Mouse (Mus musculus): ENCODE measurements around the gene B430306N03Rik.

The B430306N03Rik gene

DNA sequence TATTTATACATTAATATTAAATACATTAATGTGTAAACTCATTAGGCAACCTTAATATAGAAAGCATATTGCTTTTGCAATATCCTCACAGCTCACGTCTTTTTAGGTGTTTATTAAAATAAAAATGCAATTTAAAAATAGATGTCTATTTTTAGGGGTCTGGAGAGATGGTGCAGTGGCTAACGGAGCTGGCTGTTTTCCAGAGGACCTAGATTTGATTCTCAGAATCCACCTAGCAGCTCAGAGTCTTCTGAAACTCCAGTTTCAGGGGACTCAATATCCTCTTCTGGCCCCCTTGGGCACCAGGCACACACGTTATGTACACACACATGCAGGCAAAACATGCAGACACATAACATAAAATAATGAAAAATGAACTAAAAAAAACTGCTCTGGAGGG is 46.4 kb downstream of the B430306N03Rik start:
- DNase-seq (ENCODE audit: low spot score in 2 of 2), result no peak

DNA sequence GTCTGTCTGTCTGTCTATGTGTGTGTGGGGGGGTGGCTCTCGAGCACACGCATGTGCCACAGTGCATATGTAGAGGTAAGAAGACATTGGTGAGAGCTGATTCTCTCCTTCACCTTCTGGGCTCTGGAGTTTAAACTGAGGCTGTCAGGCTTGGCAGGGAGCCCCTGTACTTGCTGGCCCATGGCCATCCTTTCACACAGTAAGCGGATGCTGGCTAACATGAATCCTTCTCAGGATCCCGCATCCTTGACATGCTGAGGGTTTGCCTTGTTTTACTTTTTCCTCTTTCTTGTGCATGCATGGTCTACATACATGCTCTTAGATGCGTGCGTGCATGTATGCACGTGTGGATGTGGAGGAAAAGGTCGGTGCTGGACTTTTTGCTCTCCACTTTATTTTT is 47.0 kb downstream of the B430306N03Rik start:
- DNase-seq (ENCODE audit: low spot score in 2 of 2), result peak in 1 of 2 experiments; percentile 17

DNA sequence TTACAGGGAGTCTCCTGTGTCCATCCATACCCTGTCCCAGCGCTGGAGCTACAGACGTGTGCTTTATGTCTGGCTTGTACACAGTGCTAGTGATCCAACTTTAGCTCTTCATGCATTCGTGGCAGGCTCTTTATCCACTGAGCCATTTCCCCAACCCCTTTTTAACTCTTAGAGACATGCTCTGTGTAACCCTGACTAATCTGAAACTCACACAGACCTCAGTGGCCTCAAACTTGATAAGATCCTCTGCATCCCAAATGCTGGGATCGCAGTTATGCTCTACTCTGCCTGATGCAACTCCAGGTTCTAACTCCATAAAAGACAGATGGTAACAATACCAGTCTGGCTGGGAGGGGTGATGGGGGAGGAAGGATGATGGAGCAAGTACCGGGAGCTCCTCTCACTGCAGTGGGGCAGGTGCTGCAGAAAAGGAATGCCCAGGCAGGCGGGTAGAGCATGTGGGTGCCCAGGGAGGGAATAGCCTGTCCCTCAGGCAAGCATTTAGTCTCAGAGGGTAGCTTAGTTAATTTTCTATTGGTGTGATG is 47.6 kb downstream of the B430306N03Rik start:
- no peak for DNase-seq (ENCODE audit: low spot score in 2 of 2)

DNA sequence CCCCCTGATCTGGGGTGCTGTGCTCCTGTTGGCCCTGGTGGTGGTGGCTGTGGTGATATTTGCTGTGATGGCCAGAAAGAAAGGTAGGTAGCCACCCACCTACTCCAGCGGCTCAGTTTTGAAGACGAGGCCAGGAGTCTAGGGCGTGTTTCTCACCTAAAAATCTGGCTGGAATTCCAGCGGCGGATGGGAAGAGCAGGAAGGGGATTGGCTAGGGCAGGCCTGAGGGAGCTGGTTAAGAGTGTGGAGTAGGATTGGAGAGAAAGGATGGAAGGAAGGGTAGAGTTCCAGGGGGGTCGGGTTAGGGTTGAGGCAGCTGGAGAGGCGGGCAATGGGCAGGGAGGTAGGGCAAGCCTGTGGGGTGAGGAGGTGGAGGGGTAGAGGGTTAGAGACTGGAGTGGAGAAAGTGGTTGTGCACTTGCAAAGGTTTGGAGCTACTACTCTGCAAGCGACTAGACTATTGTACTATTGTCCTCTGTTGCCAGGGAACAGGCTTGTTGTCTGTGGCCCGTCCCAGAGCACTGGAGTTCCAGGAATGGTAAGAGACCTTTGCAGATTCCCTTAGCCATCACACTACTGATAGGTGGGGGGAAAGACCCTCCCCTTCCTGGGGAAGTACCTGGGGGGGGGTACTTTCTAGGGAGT is 49.7 kb downstream of the B430306N03Rik start:
- no peak for DNase-seq (ENCODE audit: low spot score in 2 of 2)

DNA sequence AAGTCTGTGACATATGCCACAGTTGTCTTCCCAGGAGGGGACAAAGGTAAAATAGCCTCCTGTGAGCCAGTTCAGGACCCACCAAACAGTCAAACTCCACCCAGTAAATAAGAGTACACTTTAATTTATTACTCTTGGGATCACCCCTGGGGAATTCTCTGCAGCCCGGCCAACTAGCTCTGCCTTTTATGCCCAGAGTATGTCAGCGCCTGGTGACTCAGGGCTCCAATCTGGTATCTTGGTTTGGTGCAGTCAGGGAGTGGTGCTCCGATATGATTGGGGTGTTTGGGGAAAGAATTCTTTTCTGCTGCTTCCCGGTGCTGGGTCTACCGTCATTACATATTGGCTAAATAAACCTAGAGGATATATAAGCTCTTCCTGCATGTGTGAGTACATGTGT is 50.9 kb downstream of the B430306N03Rik start:
- no peak for DNase-seq (ENCODE audit: low spot score in 2 of 2)

DNA sequence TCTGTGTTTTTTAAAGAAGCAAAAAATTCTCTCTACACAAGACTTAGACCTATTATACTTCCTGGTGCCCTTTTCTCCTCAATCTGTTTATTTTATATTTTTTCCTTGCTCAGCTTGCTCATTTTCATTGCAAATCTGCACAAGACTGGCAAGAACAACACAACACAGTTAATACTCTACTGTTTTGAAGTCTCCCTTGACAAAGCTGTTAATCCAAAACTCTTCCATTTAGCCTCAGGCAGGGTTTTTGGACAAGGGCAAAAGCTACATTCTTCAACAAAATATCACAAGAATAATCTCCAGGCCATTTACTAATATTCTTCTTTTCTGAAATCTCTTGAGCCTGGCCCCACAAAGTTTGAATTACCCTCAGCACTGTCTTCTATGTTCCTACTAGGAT is 55.7 kb downstream of the B430306N03Rik start:
- no peak for DNase-seq (ENCODE audit: low spot score in 2 of 2)

DNA sequence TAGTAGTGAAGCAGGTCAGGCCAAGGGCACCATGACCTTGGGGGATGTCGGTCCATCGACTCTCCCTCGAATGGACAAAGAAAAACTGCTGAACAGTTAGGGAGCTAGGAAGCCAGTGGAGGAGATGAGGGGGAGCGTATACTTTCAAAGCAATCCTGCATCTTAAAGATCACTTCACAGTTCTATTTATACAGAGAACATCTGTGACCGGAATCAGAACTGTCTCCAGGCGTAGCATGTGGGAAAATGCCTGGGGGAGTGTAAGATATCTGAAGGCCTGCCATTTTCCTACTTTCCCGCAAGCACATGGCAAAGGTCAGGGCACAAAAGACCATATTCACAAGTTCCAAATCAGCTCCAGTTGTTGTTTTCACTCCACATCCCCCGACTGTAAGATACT is 57.0 kb downstream of the B430306N03Rik start:
- no peak for DNase-seq (ENCODE audit: low spot score in 2 of 2)

DNA sequence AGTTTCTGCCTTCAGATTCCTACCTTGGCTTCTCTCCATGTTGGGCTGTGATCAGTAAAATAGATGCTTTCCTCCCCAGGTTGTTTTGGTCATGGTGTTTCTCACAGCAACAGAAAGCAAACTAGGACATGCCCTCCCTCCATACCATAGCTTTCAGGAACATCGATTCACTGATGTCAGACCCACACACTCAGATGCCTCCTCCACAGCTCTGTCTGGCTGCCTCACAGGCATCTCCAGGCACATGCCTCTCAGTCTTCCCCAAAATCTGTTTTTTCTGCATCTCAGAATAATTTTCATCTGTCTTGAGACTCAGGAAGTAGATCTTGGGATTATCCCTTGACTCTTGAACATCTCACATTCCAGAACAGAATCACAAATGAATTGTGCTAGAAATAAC is 60.2 kb downstream of the B430306N03Rik start:
- DNase-seq (ENCODE audit: low spot score in 2 of 2), result no peak
